Mouse (Mus musculus) spleen, postnatal 4 days (tissue): Measurements from ENCODE around the gene Kif13a.

Source experiments
- DNase-seq, 2 experiments: peaks; one replicate each; pipeline ENCODE4 v3.0.0; 2022; ENCODE audit warnings: low spot score in 2 of 2

Gene Kif13a

GRCm38 (mm10) chr13:46838551-46838950, 91.1 kb downstream of the Kif13a start:
- DNase-seq = no peak

DNA sequence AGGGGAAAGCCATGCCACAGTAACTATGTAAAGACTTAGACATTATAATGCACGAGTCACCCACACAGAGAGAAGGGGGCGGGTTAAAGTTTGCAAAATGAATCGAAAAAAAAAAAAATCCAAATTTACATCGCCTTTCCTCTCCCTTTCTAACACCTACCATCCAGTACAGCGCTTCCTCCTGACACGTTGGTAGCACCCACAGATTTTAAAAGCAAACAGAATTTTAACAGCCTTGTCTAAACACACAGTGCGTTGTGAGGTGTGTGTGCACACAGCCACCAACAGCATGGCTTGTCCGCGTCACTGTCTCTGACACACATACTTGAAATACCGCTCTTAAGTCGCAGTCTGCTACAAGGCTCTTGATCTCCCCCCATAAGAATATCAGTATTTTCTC, 94.3 kb downstream of the Kif13a start:
- no peak for DNase-seq

- no peak for DNase-seq
Measured at GRCm38 (mm10) chr13:46834805-46835204, 94.9 kb downstream of the Kif13a start.

GRCm38 (mm10) chr13:46833586-46833985, 96.1 kb downstream of the Kif13a start:
- no peak for DNase-seq

GRCm38 (mm10) chr13:46832956-46833355, 96.7 kb downstream of the Kif13a start:
- DNase-seq = no peak

GRCm38 (mm10) chr13:46823271-46823670, 106.4 kb downstream of the Kif13a start:
- no peak for DNase-seq

DNA sequence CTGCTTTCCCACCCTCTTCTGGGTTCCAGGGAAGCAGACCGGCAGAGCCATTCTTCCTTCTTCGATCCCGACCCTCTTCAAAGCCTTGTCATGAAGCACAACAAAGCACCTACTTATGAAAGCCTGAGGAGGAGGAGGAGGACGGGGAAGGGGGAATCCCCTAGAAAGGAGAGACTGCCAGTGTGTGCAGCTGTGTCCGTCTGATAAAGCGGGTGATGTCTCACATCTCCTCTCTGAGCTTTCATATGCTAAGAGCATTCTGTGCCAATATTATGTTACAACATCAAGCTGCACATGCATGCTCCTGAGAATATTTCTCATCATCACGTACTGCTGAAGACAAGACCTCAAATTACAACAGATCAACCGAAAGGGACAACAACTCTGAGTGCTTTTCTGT, 107.5 kb downstream of the Kif13a start:
- DNase-seq = no peak

DNA sequence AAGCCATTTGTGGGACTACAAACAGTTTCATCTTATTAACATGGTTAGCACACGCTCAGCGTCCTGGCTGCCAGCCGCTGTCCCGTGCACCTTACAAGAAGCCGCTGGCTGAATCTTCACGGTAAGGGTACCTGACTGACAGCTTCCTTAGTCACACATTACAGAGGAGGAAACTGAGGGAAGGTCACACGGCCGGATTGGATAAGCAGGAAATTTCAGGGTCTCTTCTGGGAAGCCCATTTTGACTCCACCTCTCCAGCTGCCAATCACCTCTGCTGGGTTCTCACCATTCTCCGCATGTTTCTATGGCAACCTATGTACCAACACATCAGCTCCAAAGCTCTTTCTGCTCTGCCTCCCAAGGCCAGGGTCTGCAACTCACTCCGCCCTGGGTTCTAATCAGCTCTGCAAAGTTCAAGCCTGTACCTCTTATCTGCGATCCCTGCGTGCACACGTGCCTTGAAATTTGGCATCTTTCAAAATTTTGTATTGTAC, 109.9 kb downstream of the Kif13a start:
- no peak for DNase-seq

DNA sequence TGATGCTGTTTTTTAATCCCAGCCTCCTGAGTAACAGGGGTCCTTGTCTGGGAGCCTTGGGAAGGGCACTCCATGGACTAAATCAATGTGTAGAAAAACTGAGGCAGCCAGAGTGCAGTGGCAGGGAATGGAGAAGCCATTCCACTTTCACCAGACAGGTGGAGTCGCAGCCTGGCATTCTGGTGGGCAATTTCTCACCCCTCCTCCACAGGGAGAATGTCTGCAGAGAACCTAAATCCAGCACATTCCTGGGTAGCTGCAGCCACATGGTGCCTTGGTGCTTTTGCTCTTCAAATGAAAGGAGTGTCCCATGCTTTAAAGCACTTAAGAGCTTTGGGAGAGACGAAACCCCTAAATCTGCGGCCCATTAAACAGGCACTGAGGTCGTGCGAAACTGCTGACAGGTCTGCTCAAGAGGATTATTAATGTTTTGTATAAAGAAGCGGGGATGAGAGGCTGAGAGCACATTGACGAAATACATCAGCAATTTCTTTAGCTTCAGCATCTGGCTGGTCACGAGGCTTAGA, 110.4 kb downstream of the Kif13a start:
- no peak for DNase-seq

DNA sequence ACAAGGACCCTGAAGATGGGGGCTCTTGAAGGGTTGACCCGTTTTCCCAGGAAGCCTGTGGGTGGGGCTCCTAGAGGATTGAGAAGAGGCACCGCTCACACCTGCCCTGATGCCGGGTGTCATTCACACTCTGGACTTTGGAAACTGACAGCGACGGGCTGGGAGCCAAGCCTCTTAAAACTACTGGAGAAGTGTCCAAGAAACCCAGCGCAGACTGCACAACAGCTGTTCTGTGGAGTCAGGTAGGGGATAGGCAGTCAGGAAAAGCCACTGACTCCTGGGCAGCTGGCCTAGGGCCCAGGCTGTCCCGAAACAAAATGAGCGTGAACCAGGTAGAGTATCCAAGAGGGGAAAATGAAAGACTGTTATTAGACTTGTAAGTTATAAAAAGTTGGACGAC, 111.3 kb downstream of the Kif13a start:
- no peak for DNase-seq

DNA sequence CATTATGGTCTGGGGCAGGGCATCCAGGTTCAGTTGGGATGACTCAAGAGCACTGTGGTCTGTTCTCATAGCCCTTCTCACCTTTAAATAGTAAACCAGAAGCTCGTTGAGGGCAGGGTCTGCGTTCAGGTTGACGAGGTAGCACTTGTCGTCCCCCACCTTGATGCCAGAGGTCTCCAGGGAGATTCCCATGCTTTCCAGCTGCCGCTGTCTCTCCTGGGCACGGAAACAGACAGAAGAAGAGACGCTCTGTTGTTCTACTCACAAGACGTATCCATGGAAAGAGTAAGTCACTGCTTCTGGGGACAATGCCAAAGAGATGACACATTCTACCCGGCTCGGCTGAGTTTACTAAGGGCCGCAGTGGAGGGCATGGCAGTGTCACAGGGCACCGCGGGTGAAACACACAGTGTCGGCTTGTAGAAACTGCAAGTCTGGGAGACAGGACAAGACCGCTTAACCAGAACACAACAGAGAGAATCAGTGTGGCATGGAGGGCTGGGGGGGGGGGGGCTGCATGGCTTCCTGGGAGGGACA, 117.0 kb downstream of the Kif13a start:
- no peak for DNase-seq

DNA sequence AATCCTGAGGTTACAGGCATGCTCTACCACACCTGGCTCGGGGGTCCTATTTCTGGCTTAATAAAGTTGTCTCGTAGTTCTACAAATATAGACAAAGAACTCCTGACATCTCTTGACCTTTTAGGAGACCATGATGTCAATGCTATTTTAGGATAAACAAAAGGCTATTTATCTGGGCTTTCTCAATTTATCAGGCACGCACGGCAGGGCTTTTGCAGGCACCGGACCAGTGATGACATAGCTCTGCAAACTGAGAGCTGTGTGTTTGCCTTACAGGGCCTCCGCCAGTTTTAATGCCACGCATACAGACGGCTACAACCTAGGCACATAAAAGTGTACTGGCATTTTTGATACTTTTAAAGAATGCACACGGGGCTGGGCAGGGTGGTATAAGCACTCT, 118.0 kb downstream of the Kif13a start:
- DNase-seq = no peak

- no peak for DNase-seq
Measured at GRCm38 (mm10) chr13:46810613-46811012, 119.1 kb downstream of the Kif13a start.

- DNase-seq = peak; percentile 36 to 72
Measured at GRCm38 (mm10) chr13:46810098-46810497, 119.6 kb downstream of the Kif13a start.

DNA sequence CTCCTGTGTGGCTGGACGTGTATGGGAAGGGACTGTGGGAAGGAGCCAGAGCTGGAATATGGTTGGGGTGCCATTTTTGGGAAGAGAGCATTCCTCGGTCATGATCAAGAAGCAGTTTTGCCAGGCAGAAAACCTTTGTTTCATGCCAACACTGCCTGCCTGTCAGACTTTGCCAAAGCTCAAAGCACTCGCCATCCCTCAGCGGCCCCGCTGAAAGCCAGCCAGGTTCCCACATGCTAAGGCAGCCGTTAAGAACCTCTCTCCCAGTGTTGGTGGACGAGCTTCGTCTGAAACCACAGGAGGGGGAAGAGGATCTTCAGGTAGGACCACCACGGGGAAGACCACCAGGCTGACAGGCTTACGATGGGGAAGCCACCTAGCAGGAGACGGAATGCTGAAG, 121.8 kb downstream of the Kif13a start:
- DNase-seq = no peak

GRCm38 (mm10) chr13:46801196-46801595, 128.5 kb downstream of the Kif13a start:
- DNase-seq = no peak

DNA sequence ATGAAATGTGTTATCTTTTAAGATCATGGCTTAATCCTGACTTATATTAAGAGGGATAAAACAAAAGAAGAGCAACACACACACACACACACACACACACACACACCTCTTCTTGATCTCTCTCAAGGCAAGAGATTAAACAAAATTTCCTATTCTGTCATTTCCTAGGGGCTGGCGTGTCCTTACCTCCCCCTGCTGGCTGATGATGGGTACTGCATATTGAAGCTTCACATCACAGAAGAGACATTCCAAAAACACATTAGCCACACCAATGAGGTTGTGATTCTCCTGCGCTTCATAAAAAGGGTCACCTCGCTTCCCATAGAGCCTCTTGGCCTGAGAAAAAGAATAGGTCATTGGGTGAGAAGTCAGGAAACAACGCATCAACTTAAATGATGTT, 131.5 kb downstream of the Kif13a start:
- peak; percentile 40 to 73 for DNase-seq

GRCm38 (mm10) chr13:46796381-46796780, 133.3 kb downstream of the Kif13a start:
- no peak for DNase-seq

DNA sequence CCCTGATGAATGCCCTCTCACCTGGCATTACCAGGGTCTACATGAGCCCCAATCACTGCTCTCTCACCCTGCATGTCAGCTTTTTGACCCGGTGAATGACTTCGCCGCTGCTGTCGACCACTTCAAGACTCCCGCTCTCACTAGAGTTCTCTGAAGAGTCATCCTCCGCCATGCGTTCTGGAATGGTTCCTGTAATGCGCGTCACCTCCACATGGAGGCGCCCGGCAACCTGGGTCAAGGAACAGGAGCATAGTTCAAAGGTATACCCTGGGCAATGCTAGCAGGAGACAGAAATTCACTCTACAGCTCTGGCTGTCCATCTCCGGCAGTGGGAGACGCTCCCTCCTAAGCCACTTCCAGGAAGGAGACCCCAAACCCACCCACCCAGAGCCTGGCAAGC, 135.8 kb downstream of the Kif13a start:
- no peak for DNase-seq

DNA sequence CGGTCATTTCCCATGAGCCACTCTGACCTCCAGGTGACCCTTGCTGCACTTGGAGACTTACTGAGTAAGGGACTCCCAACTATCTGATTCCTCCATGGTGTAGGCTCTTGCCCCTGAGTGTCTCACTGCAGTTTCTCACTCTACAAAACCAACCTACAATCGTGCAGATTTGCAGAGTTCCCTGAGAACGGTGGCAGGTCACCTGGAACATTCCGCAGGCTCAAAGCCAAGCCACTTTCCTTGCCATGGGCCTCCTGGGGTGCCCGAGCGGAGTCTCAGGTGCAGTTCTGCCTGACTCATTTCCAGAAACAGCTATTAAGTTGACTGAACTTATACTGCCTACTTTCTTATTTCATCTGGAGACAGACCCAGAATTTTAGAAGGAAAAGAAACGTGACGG, 141.2 kb downstream of the Kif13a start:
- no peak for DNase-seq

- no peak for DNase-seq
Measured at GRCm38 (mm10) chr13:46786836-46787235, 142.8 kb downstream of the Kif13a start.

- no peak for DNase-seq
Measured at GRCm38 (mm10) chr13:46786064-46786561, 143.6 kb downstream of the Kif13a start.

- DNase-seq = no peak
Measured at GRCm38 (mm10) chr13:46780379-46780778, 149.3 kb downstream of the Kif13a start.

DNA sequence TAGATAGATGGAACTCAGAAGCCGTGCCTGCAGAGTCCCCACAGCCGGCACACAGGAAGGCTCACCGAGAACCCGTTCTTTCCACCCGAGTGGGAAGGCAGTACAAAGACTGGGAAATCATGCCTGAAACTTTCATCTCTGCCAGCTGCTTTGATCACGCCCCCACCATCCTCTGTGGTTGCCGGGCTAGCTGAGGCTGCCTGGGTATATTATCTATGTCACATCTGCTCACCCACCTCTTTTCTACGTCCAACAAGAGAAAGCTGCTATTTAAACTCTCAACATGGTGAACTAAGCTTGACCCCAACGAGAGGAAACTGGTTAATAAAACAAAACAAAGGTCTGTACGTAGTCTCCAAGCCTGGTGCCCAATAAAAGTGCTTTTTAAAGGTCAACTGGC, 149.8 kb downstream of the Kif13a start:
- no peak for DNase-seq
